Mouse (Mus musculus) hindbrain, embryonic 14.5 days (tissue): ENCODE results near the gene Ccdc174. TPM values are rescaled to one million over a fixed set of nuclear protein-coding genes. Genes with fewer than 3 reads are reported as not detected.

ENCODE experiments used
- ATAC-seq: fragments of 200-750 bp; cut with Nextera tagmentation; 2 replicates; pipeline ENCODE4 v1.8.0; 2017; ENCODE audit warnings: moderate number of reproducible peaks, mild to moderate bottlenecking, moderate TSS enrichment, moderate library complexity; ENCODE audit not compliant: low FRiP score
- DNase-seq: peaks from one replicate; pipeline ENCODE4 v3.0.0-alpha.2; 2015; ENCODE audit warnings: low spot score
- H3K27ac ChIP-seq: fragments of 300-500 bp; sonication (generic); 2 replicates; pipeline ENCODE4 v1.5.1; 2014; ENCODE audit warnings: mild to moderate bottlenecking, moderate library complexity
- H3K27me3 ChIP-seq: fragments of 300-500 bp; sonication (generic); 2 replicates; pipeline ENCODE4 v1.6.1; 2014; ENCODE audit warnings: mild to moderate bottlenecking, low read length, mixed read lengths; ENCODE audit not compliant: control insufficient read depth, insufficient read depth
- H3K36me3 ChIP-seq: fragments of 300-500 bp; sonication (generic); replicated peaks from 2 replicates; pipeline ENCODE4 v1.6.1; 2014; ENCODE audit not compliant: control insufficient read depth, insufficient read depth
- H3K4me1 ChIP-seq: fragments of 300-500 bp; sonication (generic); replicated peaks from 2 replicates; pipeline ENCODE4 v1.6.1; 2014; ENCODE audit warnings: antibody characterized with exemption, low read length, mixed read lengths; ENCODE audit not compliant: control insufficient read depth, insufficient read depth
- H3K4me2 ChIP-seq: fragments of 300-500 bp; sonication (generic); replicated peaks from 2 replicates; pipeline ENCODE4 v1.6.1; 2014; ENCODE audit warnings: mild to moderate bottlenecking, moderate library complexity
- H3K4me3 ChIP-seq: fragments of 300-500 bp; sonication (generic); replicated peaks from 2 replicates; pipeline ENCODE4 v1.5.1; 2014; ENCODE audit warnings: mild to moderate bottlenecking, low read length
- H3K9ac ChIP-seq: fragments of 300-500 bp; sonication (generic); 2 replicates; pipeline ENCODE4 v1.6.1; 2014
- H3K9me3 ChIP-seq: fragments of 300-500 bp; sonication (generic); 2 replicates; pipeline ENCODE4 v1.6.1; 2016; ENCODE audit warnings: low read length; ENCODE audit not compliant: control insufficient read depth
- WGBS: fragments of 180-500 bp; shearing (Covaris S2); extraction: QIAGEN DNeasy Blood & Tissue Kit; methylation state at CpG from one replicate; pipeline ENCODE4 v1.1.7; 2014; 5-methylcytosine and 5-hydroxymethylcytosine counted together
- polyA plus RNA-seq: library from polyadenylated mRNA; unstranded; fragments of >200 nt; fragmentation: Nextera tagmentation; extraction: Ambion mirVana; gene quantifications from 2 replicates; pipeline ENCODE4 v1.2.1, GENCODE M21; 2014

Ccdc174 gene
- polyA plus RNA-seq, 1 experiment from 2014 or later, result 37.7 TPM

- Histone ChIP-seq H3K9me3 (no peaks in the 10 kb centered on the region), H3K27me3 (no peaks in the 10 kb centered on the region), H3K4me1 (no peaks in the 10 kb centered on the region), H3K4me2 (no peak overlapping the region), H3K9ac (no peak overlapping the region), H3K4me3 (no peak overlapping the region), H3K36me3 (no peaks in the 10 kb centered on the region), H3K27ac (no peak overlapping the region)
- 82% methylated on average over 5 of the region's 5 CpGs for WGBS
- no peak for ATAC-seq
- no peak for DNase-seq
Observed at GRCm38 (mm10) chr6:91864595-91864994, 13.3 kb upstream of the Ccdc174 start.

- no peak for ATAC-seq
- Histone ChIP-seq H3K4me3 (no peak overlapping the region), H3K4me1 (no peaks in the 10 kb centered on the region), H3K27me3 (no peaks in the 10 kb centered on the region), H3K9me3 (no peaks in the 10 kb centered on the region), H3K4me2 (no peak overlapping the region), H3K27ac (no peak overlapping the region), H3K36me3 (no peaks in the 10 kb centered on the region), H3K9ac (no peak overlapping the region)
- no peak for DNase-seq
- 90% methylated on average over 11 of the region's 11 CpGs for WGBS
Observed at GRCm38 (mm10) chr6:91865601-91866000, 12.3 kb upstream of the Ccdc174 start.

GRCm38 (mm10) chr6:91868091-91868490 lies 9.8 kb upstream of the Ccdc174 start:
- H3K27ac ChIP-seq, result no peak overlapping the region
- WGBS, result 91% methylated on average over 5 of the region's 5 CpGs
- no peak for ATAC-seq
- no peaks in the 10 kb centered on the region for H3K36me3 ChIP-seq
- no peak overlapping the region for H3K9ac ChIP-seq
- no peaks in the 10 kb centered on the region for H3K9me3 ChIP-seq
- H3K4me3 ChIP-seq, result no peak overlapping the region
- no peak overlapping the region for H3K4me2 ChIP-seq
- no peak for DNase-seq
- H3K4me1 ChIP-seq, result no peaks in the 10 kb centered on the region
- 0 out of 2 replicates have a peak, but pooled peaks cover 3% of the 10 kb centered on the region for H3K27me3 ChIP-seq

- peaks cover 6% of the 10 kb centered on the region for H3K4me1 ChIP-seq
- no peaks in the 10 kb centered on the region for H3K36me3 ChIP-seq
- no peak overlapping the region for H3K4me3 ChIP-seq
- H3K27ac ChIP-seq, result no peak overlapping the region
- 57% methylated on average over 2 of the region's 2 CpGs for WGBS
- no peak for DNase-seq
- H3K27me3 ChIP-seq, result peaks cover 7% of the 10 kb centered on the region; the same call in 1 of the 2 replicates
- H3K4me2 ChIP-seq, result no peak overlapping the region
- no peaks in the 10 kb centered on the region for H3K9me3 ChIP-seq
- ATAC-seq, result no peak
- no peak overlapping the region for H3K9ac ChIP-seq
Observed at GRCm38 (mm10) chr6:91872781-91873180, 5.1 kb upstream of the Ccdc174 start.

GRCm38 (mm10) chr6:91883859-91884258 lies 6.0 kb downstream of the Ccdc174 start:
- Histone ChIP-seq H3K27me3 (no peaks in the 10 kb centered on the region), H3K9ac (no peak overlapping the region), H3K36me3 (peaks cover 77% of the 10 kb centered on the region), H3K9me3 (no peaks in the 10 kb centered on the region), H3K4me2 (no peak overlapping the region), H3K4me1 (peaks cover 12% of the 10 kb centered on the region), H3K4me3 (no peak overlapping the region), H3K27ac (no peak overlapping the region)
- DNase-seq (no peak), ATAC-seq (no peak)
- 89% methylated on average over 2 of the region's 2 CpGs for WGBS

GRCm38 (mm10) chr6:91889255-91889906 lies 11.5 kb downstream of the Ccdc174 start:
- no peak overlapping the region for H3K4me2 ChIP-seq
- DNase-seq (no peak), ATAC-seq (no peak)
- H3K27ac ChIP-seq, result no peak overlapping the region
- H3K36me3 ChIP-seq, result peaks cover 89% of the 10 kb centered on the region
- H3K27me3 ChIP-seq, result no peaks in the 10 kb centered on the region
- H3K9me3 ChIP-seq, result no peaks in the 10 kb centered on the region
- 74% methylated on average over 3 of the region's 3 CpGs for WGBS
- H3K4me3 ChIP-seq, result no peak overlapping the region
- H3K4me1 ChIP-seq, result no peaks in the 10 kb centered on the region
- H3K9ac ChIP-seq, result no peak overlapping the region

GRCm38 (mm10) chr6:91890615-91891014 lies 12.8 kb downstream of the Ccdc174 start:
- no peak overlapping the region for H3K4me2 ChIP-seq
- DNase-seq (no peak), ATAC-seq (no peak)
- H3K4me3 ChIP-seq, result no peak overlapping the region
- no peaks in the 10 kb centered on the region for H3K27me3 ChIP-seq
- no peak overlapping the region for H3K9ac ChIP-seq
- peaks cover 91% of the 10 kb centered on the region for H3K36me3 ChIP-seq
- no peaks in the 10 kb centered on the region for H3K9me3 ChIP-seq
- H3K27ac ChIP-seq, result no peak overlapping the region
- H3K4me1 ChIP-seq, result no peaks in the 10 kb centered on the region
- 92% methylated on average over 5 of the region's 5 CpGs for WGBS

GRCm38 (mm10) chr6:91891776-91892175 lies 13.9 kb downstream of the Ccdc174 start:
- 91% methylated on average over 2 of the region's 2 CpGs for WGBS
- no peak overlapping the region for H3K4me2 ChIP-seq
- H3K9me3 ChIP-seq, result no peaks in the 10 kb centered on the region
- peaks cover 92% of the 10 kb centered on the region for H3K36me3 ChIP-seq
- H3K4me1 ChIP-seq, result no peaks in the 10 kb centered on the region
- no peak overlapping the region for H3K9ac ChIP-seq
- H3K27ac ChIP-seq, result no peak overlapping the region
- DNase-seq (no peak), ATAC-seq (no peak)
- H3K4me3 ChIP-seq, result no peak overlapping the region
- no peaks in the 10 kb centered on the region for H3K27me3 ChIP-seq

- Histone ChIP-seq H3K9me3 (no peaks in the 10 kb centered on the region), H3K4me2 (no peak overlapping the region), H3K27ac (no peak overlapping the region), H3K4me1 (no peaks in the 10 kb centered on the region), H3K9ac (no peak overlapping the region), H3K27me3 (no peaks in the 10 kb centered on the region), H3K36me3 (peaks cover 95% of the 10 kb centered on the region), H3K4me3 (no peak overlapping the region)
- no peak for ATAC-seq
- DNase-seq, result no peak
- 97% methylated on average over 3 of the region's 3 CpGs for whole genome bisulfite sequencing
Observed at GRCm38 (mm10) chr6:91896783-91897182, 18.9 kb downstream of the Ccdc174 start.

- peaks cover 61% of the 10 kb centered on the region for H3K36me3 ChIP-seq
Observed at GRCm38 (mm10) chr6:91901505-91901904, 23.7 kb downstream of the Ccdc174 start.

More at GRCm38 (mm10) chr6:91901505-91901904, 23.7 kb downstream of the Ccdc174 start:
- no peaks in the 10 kb centered on the region for H3K4me1 ChIP-seq
- H3K9me3 ChIP-seq, result no peaks in the 10 kb centered on the region
- no peak overlapping the region for H3K4me3 ChIP-seq
- WGBS, result 30% methylated on average over 5 of the region's 5 CpGs
- ATAC-seq, result no peak
- no peak overlapping the region for H3K27ac ChIP-seq
- H3K4me2 ChIP-seq, result no peak overlapping the region
- no peaks in the 10 kb centered on the region for H3K27me3 ChIP-seq
- no peak overlapping the region for H3K9ac ChIP-seq
- DNase-seq, result peak; percentile 94
